Mouse (Mus musculus) stomach, embryonic 16.5 days (tissue): ENCODE results near the gene Fxn. TPM values are rescaled to one million over a fixed set of nuclear protein-coding genes. Genes with fewer than 3 reads are reported as not detected.

Experiments used
- ATAC-seq: fragments of 200-750 bp; cut with Nextera tagmentation; 2 replicates; pipeline ENCODE4 v1.8.0; 2017; ENCODE audit warnings: moderate number of reproducible peaks, moderate TSS enrichment; ENCODE audit not compliant: insufficient read depth, low FRiP score
- H3K27ac ChIP-seq: fragments of 300-500 bp; sonication (generic); 2 replicates; pipeline ENCODE4 v1.5.1; 2014; ENCODE audit warnings: low read length
- H3K27me3 ChIP-seq: fragments of 300-500 bp; sonication (generic); 2 replicates; pipeline ENCODE4 v1.6.1; 2014; ENCODE audit warnings: low read length, control low read depth, mixed read lengths; ENCODE audit not compliant: control insufficient read depth, insufficient read depth
- H3K36me3 ChIP-seq: fragments of 300-500 bp; sonication (generic); 2 replicates; pipeline ENCODE4 v1.6.1; 2014; ENCODE audit warnings: low read length; ENCODE audit not compliant: control insufficient read depth, insufficient read depth
- H3K4me1 ChIP-seq: fragments of 300-500 bp; sonication (generic); 2 replicates; pipeline ENCODE4 v1.6.1; 2014; ENCODE audit warnings: low read length, control low read depth, mixed read lengths; ENCODE audit not compliant: control insufficient read depth, insufficient read depth
- H3K4me2 ChIP-seq: fragments of 300-500 bp; sonication (generic); 2 replicates; pipeline ENCODE4 v1.6.1; 2014; ENCODE audit warnings: low read depth, low read length, mixed read lengths
- H3K4me3 ChIP-seq: fragments of 300-500 bp; sonication (generic); replicated peaks from 2 replicates; pipeline ENCODE4 v1.5.1; 2014; ENCODE audit warnings: mild to moderate bottlenecking, low read length
- H3K9ac ChIP-seq: fragments of 300-500 bp; sonication (generic); 2 replicates; pipeline ENCODE4 v1.6.1; 2014; ENCODE audit warnings: low read length
- H3K9me3 ChIP-seq: fragments of 300-500 bp; sonication (generic); replicated peaks from 2 replicates; pipeline ENCODE4 v1.6.1; 2016; ENCODE audit warnings: low read length, control low read depth; ENCODE audit not compliant: control insufficient read depth
- WGBS: fragments of 180-500 bp; shearing (Covaris S2); extraction: QIAGEN DNeasy Blood & Tissue Kit; methylation state at CpG from one replicate; pipeline ENCODE4 v1.1.7; 2014; 5-methylcytosine and 5-hydroxymethylcytosine counted together
- polyA plus RNA-seq: library from polyadenylated mRNA; unstranded; fragments of >200 nt; fragmentation: Nextera tagmentation; extraction: Ambion mirVana; gene quantifications from 2 replicates; pipeline ENCODE4 v1.2.1, GENCODE M21; 2015

The Fxn gene
- polyA plus RNA-seq, 1 experiment from 2014 or later = 40.2 TPM

DNA sequence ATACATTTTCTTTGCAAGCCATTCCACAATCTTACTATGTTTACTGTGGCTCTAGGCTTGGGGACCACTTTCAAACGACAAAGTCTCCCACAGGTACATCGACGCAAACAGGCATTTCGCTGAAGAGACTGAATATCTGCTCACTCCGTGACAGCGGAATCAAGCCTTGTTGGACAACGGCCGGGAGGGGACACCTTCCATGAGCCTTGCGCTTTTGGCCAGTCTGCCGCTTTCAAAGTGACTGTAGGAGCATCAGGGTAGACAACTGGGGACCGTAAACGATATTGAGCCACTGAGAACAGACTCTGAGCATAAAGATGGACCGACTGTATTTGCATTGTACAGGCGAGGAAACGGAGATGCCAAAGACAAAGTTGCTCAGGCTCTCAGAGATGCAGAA, 1.5 kb downstream of the Fxn start:
- ATAC-seq = no peak
- no peaks in the 10 kb centered on the region for H3K9me3 ChIP-seq
- H3K36me3 ChIP-seq = no peaks in the 10 kb centered on the region
- H3K4me1 ChIP-seq = peaks cover 8% of the 10 kb centered on the region; the same call in 1 of the 2 replicates
- H3K4me2 ChIP-seq = peak overlapping the region; percentile 74
- no peaks in the 10 kb centered on the region for H3K27me3 ChIP-seq
- peak overlapping the region; percentile 1; the same call in 1 of the 2 replicates for H3K9ac ChIP-seq
- H3K4me3 ChIP-seq = no peak overlapping the region
- H3K27ac ChIP-seq = no peak overlapping the region
- WGBS = 81% methylated on average over 15 of the region's 15 CpGs

DNA sequence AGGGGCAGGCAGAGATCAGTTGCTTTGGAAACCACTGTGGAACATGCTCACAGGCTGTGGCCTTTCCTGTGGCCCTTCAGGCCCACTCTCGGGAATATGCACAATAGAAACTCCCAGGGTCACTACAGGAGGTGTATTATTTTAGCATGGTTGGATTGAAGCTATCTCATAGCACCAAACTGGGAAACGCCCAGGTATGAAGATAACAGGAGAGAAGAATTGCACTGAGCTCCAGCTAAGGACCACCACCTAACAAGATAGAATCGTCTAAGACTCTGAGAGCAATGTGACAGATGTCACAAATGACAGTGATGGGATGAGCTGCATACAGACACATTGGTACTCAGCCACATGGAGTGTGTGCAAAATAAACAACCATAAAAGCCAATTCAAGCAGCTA, 6.1 kb downstream of the Fxn start:
- Histone ChIP-seq H3K9ac (no peak overlapping the region), H3K27ac (no peak overlapping the region), H3K36me3 (no peaks in the 10 kb centered on the region), H3K27me3 (no peaks in the 10 kb centered on the region), H3K4me3 (no peak overlapping the region), H3K4me1 (peaks cover 11% of the 10 kb centered on the region), H3K4me2 (no peak overlapping the region), H3K9me3 (no peaks in the 10 kb centered on the region)
- WGBS = 65% methylated on average over 3 of the region's 3 CpGs
- no peak for ATAC-seq

GRCm38 (mm10) chr19:24271746-24272426, 8.5 kb downstream of the Fxn start:
- Histone ChIP-seq H3K4me2 (peak overlapping the region; percentile 49), H3K9me3 (no peaks in the 10 kb centered on the region), H3K27ac (peak overlapping the region; percentile 62; the same call in 1 of the 2 replicates), H3K36me3 (no peaks in the 10 kb centered on the region), H3K9ac (peak overlapping the region; percentile 46; the same call in 1 of the 2 replicates), H3K27me3 (no peaks in the 10 kb centered on the region), H3K4me1 (peaks cover 6% of the 10 kb centered on the region; the same call in 1 of the 2 replicates), H3K4me3 (peak overlapping the region; percentile 16; the same call in 1 of the 2 replicates)
- 41% methylated on average over 16 of the region's 16 CpGs for WGBS
- peak; percentile 93 for ATAC-seq

- Histone ChIP-seq H3K9me3 (no peaks in the 10 kb centered on the region), H3K4me1 (peaks cover 6% of the 10 kb centered on the region; the same call in 1 of the 2 replicates), H3K36me3 (no peaks in the 10 kb centered on the region), H3K9ac (0 out of 2 replicates have a peak overlapping the region, but pooled peaks have one; percentile 24), H3K27me3 (no peaks in the 10 kb centered on the region), H3K4me3 (peak overlapping the region; percentile 16; the same call in 1 of the 2 replicates), H3K4me2 (peak overlapping the region; percentile 49), H3K27ac (peak overlapping the region; percentile 62)
- 39% methylated on average over 7 of the region's 7 CpGs for WGBS
- peak; percentile 85 for ATAC-seq
These were observed 9.1 kb downstream of the Fxn start for GRCm38 (mm10) chr19:24271326-24271725.

DNA sequence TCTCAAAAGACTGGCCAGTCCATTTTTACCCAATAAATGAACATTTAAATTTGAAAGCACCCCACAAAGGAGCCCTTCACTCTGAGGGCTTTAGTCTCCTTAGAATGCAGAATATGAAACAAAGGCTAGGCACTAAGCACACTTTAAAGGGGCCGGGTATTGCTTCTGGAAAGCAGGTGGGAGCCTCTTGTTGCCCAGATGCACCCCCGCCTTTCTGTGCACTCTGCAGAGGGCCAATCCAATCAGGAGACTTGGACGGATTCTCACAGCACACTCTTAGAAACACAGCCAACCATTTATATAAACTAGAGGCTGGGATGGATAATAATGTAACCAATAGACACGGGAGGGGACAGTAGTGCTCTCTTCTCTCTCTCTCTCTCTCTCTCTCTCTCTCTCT, 11.9 kb downstream of the Fxn start:
- Histone ChIP-seq H3K4me1 (peaks cover 6% of the 10 kb centered on the region; the same call in 1 of the 2 replicates), H3K27ac (no peak overlapping the region), H3K9me3 (no peaks in the 10 kb centered on the region), H3K4me3 (no peak overlapping the region), H3K9ac (no peak overlapping the region), H3K27me3 (no peaks in the 10 kb centered on the region), H3K4me2 (no peak overlapping the region), H3K36me3 (no peaks in the 10 kb centered on the region)
- WGBS = 37% methylated on average over 4 of the region's 4 CpGs
- ATAC-seq = no peak

GRCm38 (mm10) chr19:24266046-24266830, 14.2 kb downstream of the Fxn start:
- Histone ChIP-seq H3K27ac (peak overlapping the region; percentile 71), H3K36me3 (no peaks in the 10 kb centered on the region), H3K27me3 (no peaks in the 10 kb centered on the region), H3K9ac (no peak overlapping the region), H3K4me2 (no peak overlapping the region), H3K9me3 (no peaks in the 10 kb centered on the region), H3K4me3 (no peak overlapping the region), H3K4me1 (peaks cover 4% of the 10 kb centered on the region; the same call in 1 of the 2 replicates)
- 68% methylated on average over 7 of the region's 7 CpGs for WGBS
- peak; percentile 68 for ATAC-seq

GRCm38 (mm10) chr19:24264991-24265390, 15.4 kb downstream of the Fxn start:
- Histone ChIP-seq H3K4me2 (no peak overlapping the region), H3K4me1 (no peaks in the 10 kb centered on the region), H3K36me3 (no peaks in the 10 kb centered on the region), H3K9ac (no peak overlapping the region), H3K4me3 (no peak overlapping the region), H3K27me3 (no peaks in the 10 kb centered on the region), H3K27ac (no peak overlapping the region), H3K9me3 (no peaks in the 10 kb centered on the region)
- ATAC-seq = peak; percentile 57
- 42% methylated on average over 7 of the region's 7 CpGs for WGBS

DNA sequence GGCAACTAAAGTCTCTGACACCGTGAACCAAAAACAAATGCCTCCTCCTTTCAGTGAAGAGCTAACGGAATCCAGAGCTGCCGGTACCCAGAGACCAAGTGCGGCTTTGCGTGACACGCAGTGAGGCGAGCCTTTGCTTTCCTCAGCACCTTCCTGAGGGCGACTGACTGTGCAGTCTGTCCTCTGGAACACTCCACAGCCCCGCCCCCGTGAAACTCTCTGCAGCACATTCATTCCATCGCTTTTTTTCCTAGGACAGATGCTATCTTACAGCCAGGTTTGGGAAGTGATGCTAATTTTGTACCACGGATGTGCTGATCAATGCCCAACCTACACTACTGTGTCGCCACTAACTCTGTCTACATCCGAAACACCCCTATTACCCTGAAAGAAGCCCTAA, 17.7 kb downstream of the Fxn start:
- Histone ChIP-seq H3K27me3 (no peaks in the 10 kb centered on the region), H3K4me2 (no peak overlapping the region), H3K9ac (no peak overlapping the region), H3K4me1 (peaks cover 5% of the 10 kb centered on the region; the same call in 1 of the 2 replicates), H3K4me3 (no peak overlapping the region), H3K9me3 (no peaks in the 10 kb centered on the region), H3K36me3 (no peaks in the 10 kb centered on the region), H3K27ac (no peak overlapping the region)
- 93% methylated on average over 14 of the region's 14 CpGs for WGBS
- no peak for ATAC-seq
